Mouse (Mus musculus): ENCODE data around the gene P4ha2.

GRCm38 (mm10) chr11:54080435-54080834 lies 19.5 kb upstream of the P4ha2 start:
- TF ChIP-seq CTCF (IDR thresholded peaks at IDR 0.05; ENCODE audit: low read depth) (no peak), EP300 (IDR thresholded peaks at IDR 0.05; ENCODE audit: low read depth) (no peak)
